Mouse (Mus musculus): Measurements from ENCODE around the gene Pigf. TPM values are rescaled to one million over a fixed set of nuclear protein-coding genes. Genes with fewer than 3 reads are reported as not detected.

Gene Pigf
- polyA plus RNA-seq, 1 experiment from 2014 or later, result 42.3 TPM

GRCm38 (mm10) chr17:87057486-87058266 is 32.5 kb upstream of the Pigf start:
- Histone ChIP-seq H3K36me3 (ENCODE audit: control insufficient read depth, insufficient read depth, low read length) (no peaks in the 10 kb centered on the region), H3K27ac (ENCODE audit: low read depth, low read length) (no peak overlapping the region), H3K9ac (ENCODE audit: low read depth, low read length) (no peak overlapping the region), H3K27me3 (ENCODE audit: control insufficient read depth, insufficient read depth, low read length) (no peaks in the 10 kb centered on the region), H3K4me2 (replicated peaks; ENCODE audit: low read depth, low read length) (no peak overlapping the region), H3K4me1 (replicated peaks; ENCODE audit: control insufficient read depth, insufficient read depth, low read length) (no peaks in the 10 kb centered on the region), H3K4me3 (ENCODE audit: low read depth, low read length) (no peak overlapping the region), H3K9me3 (ENCODE audit: control insufficient read depth, low read length) (no peaks in the 10 kb centered on the region)
- WGBS, result 60% methylated on average over 8 of the region's 8 CpGs
- DNase-seq (ENCODE audit: low spot score) (no peak), ATAC-seq (ENCODE audit: low FRiP score) (no peak)

- H3K27ac ChIP-seq (ENCODE audit: low read depth, low read length), result no peak overlapping the region
- no peaks in the 10 kb centered on the region for H3K9me3 ChIP-seq (ENCODE audit: control insufficient read depth, low read length)
- ATAC-seq (ENCODE audit: low FRiP score), result no peak
- no peak for DNase-seq (ENCODE audit: low spot score)
- 91% methylated on average over 7 of the region's 7 CpGs for WGBS
- no peaks in the 10 kb centered on the region for H3K36me3 ChIP-seq (ENCODE audit: control insufficient read depth, insufficient read depth, low read length)
- H3K4me1 ChIP-seq (replicated peaks; ENCODE audit: control insufficient read depth, insufficient read depth, low read length), result no peaks in the 10 kb centered on the region
- H3K27me3 ChIP-seq (ENCODE audit: control insufficient read depth, insufficient read depth, low read length), result no peaks in the 10 kb centered on the region
- H3K4me2 ChIP-seq (replicated peaks; ENCODE audit: low read depth, low read length), result no peak overlapping the region
- H3K4me3 ChIP-seq (ENCODE audit: low read depth, low read length), result no peak overlapping the region
- H3K9ac ChIP-seq (ENCODE audit: low read depth, low read length), result no peak overlapping the region
These were observed 31.6 kb upstream of the Pigf start for GRCm38 (mm10) chr17:87056761-87057160.

GRCm38 (mm10) chr17:87055663-87056062 is 30.5 kb upstream of the Pigf start:
- WGBS, result 83% methylated on average over 1 of the region's 1 CpGs
- Histone ChIP-seq H3K9me3 (ENCODE audit: control insufficient read depth, low read length) (no peaks in the 10 kb centered on the region), H3K4me2 (replicated peaks; ENCODE audit: low read depth, low read length) (no peak overlapping the region), H3K36me3 (ENCODE audit: control insufficient read depth, insufficient read depth, low read length) (no peaks in the 10 kb centered on the region), H3K4me3 (ENCODE audit: low read depth, low read length) (no peak overlapping the region), H3K27me3 (ENCODE audit: control insufficient read depth, insufficient read depth, low read length) (no peaks in the 10 kb centered on the region), H3K4me1 (replicated peaks; ENCODE audit: control insufficient read depth, insufficient read depth, low read length) (no peaks in the 10 kb centered on the region), H3K9ac (ENCODE audit: low read depth, low read length) (no peak overlapping the region), H3K27ac (ENCODE audit: low read depth, low read length) (no peak overlapping the region)
- ATAC-seq (ENCODE audit: low FRiP score) (no peak), DNase-seq (ENCODE audit: low spot score) (no peak)

GRCm38 (mm10) chr17:87055051-87055459 is 29.8 kb upstream of the Pigf start:
- H3K4me3 ChIP-seq (ENCODE audit: low read depth, low read length), result no peak overlapping the region
- H3K9ac ChIP-seq (ENCODE audit: low read depth, low read length), result no peak overlapping the region
- H3K4me2 ChIP-seq (replicated peaks; ENCODE audit: low read depth, low read length), result no peak overlapping the region
- ATAC-seq (ENCODE audit: low FRiP score), result no peak
- no peaks in the 10 kb centered on the region for H3K9me3 ChIP-seq (ENCODE audit: control insufficient read depth, low read length)
- no peaks in the 10 kb centered on the region for H3K4me1 ChIP-seq (replicated peaks; ENCODE audit: control insufficient read depth, insufficient read depth, low read length)
- H3K27ac ChIP-seq (ENCODE audit: low read depth, low read length), result no peak overlapping the region
- no peak for DNase-seq (ENCODE audit: low spot score)
- WGBS, result 66% methylated on average over 5 of the region's 5 CpGs
- H3K27me3 ChIP-seq (ENCODE audit: control insufficient read depth, insufficient read depth, low read length), result no peaks in the 10 kb centered on the region
- H3K36me3 ChIP-seq (ENCODE audit: control insufficient read depth, insufficient read depth, low read length), result no peaks in the 10 kb centered on the region

GRCm38 (mm10) chr17:87053921-87054320 is 28.7 kb upstream of the Pigf start:
- no peak for ATAC-seq (ENCODE audit: low FRiP score)
- Histone ChIP-seq H3K27me3 (ENCODE audit: control insufficient read depth, insufficient read depth, low read length) (no peaks in the 10 kb centered on the region), H3K4me2 (replicated peaks; ENCODE audit: low read depth, low read length) (no peak overlapping the region), H3K27ac (ENCODE audit: low read depth, low read length) (no peak overlapping the region), H3K4me1 (replicated peaks; ENCODE audit: control insufficient read depth, insufficient read depth, low read length) (no peaks in the 10 kb centered on the region), H3K9ac (ENCODE audit: low read depth, low read length) (no peak overlapping the region), H3K36me3 (ENCODE audit: control insufficient read depth, insufficient read depth, low read length) (no peaks in the 10 kb centered on the region), H3K9me3 (ENCODE audit: control insufficient read depth, low read length) (no peaks in the 10 kb centered on the region), H3K4me3 (ENCODE audit: low read depth, low read length) (no peak overlapping the region)
- no peak for DNase-seq (ENCODE audit: low spot score)
- WGBS, result 75% methylated on average over 5 of the region's 5 CpGs

GRCm38 (mm10) chr17:87052432-87052831 is 27.2 kb upstream of the Pigf start:
- Histone ChIP-seq H3K36me3 (ENCODE audit: control insufficient read depth, insufficient read depth, low read length) (no peaks in the 10 kb centered on the region), H3K9me3 (ENCODE audit: control insufficient read depth, low read length) (no peaks in the 10 kb centered on the region), H3K4me2 (replicated peaks; ENCODE audit: low read depth, low read length) (no peak overlapping the region), H3K4me3 (ENCODE audit: low read depth, low read length) (no peak overlapping the region), H3K9ac (ENCODE audit: low read depth, low read length) (no peak overlapping the region), H3K27me3 (ENCODE audit: control insufficient read depth, insufficient read depth, low read length) (no peaks in the 10 kb centered on the region), H3K27ac (ENCODE audit: low read depth, low read length) (no peak overlapping the region), H3K4me1 (replicated peaks; ENCODE audit: control insufficient read depth, insufficient read depth, low read length) (no peaks in the 10 kb centered on the region)
- DNase-seq (ENCODE audit: low spot score) (no peak), ATAC-seq (ENCODE audit: low FRiP score) (no peak)
- 80% methylated on average over 1 of the region's 1 CpGs for WGBS

GRCm38 (mm10) chr17:87051652-87052051 is 26.4 kb upstream of the Pigf start:
- H3K9ac ChIP-seq (ENCODE audit: low read depth, low read length), result no peak overlapping the region
- no peak overlapping the region for H3K4me3 ChIP-seq (ENCODE audit: low read depth, low read length)
- H3K27ac ChIP-seq (ENCODE audit: low read depth, low read length), result no peak overlapping the region
- ATAC-seq (ENCODE audit: low FRiP score) (no peak), DNase-seq (ENCODE audit: low spot score) (no peak)
- H3K4me2 ChIP-seq (replicated peaks; ENCODE audit: low read depth, low read length), result no peak overlapping the region
- WGBS, result 84% methylated on average over 1 of the region's 1 CpGs
- H3K4me1 ChIP-seq (replicated peaks; ENCODE audit: control insufficient read depth, insufficient read depth, low read length), result no peaks in the 10 kb centered on the region
- no peaks in the 10 kb centered on the region for H3K36me3 ChIP-seq (ENCODE audit: control insufficient read depth, insufficient read depth, low read length)
- no peaks in the 10 kb centered on the region for H3K9me3 ChIP-seq (ENCODE audit: control insufficient read depth, low read length)
- no peaks in the 10 kb centered on the region for H3K27me3 ChIP-seq (ENCODE audit: control insufficient read depth, insufficient read depth, low read length)

- Histone ChIP-seq H3K36me3 (ENCODE audit: control insufficient read depth, insufficient read depth, low read length) (no peaks in the 10 kb centered on the region), H3K27ac (ENCODE audit: low read depth, low read length) (no peak overlapping the region), H3K27me3 (ENCODE audit: control insufficient read depth, insufficient read depth, low read length) (no peaks in the 10 kb centered on the region), H3K4me2 (replicated peaks; ENCODE audit: low read depth, low read length) (no peak overlapping the region), H3K9ac (ENCODE audit: low read depth, low read length) (no peak overlapping the region), H3K4me1 (replicated peaks; ENCODE audit: control insufficient read depth, insufficient read depth, low read length) (no peaks in the 10 kb centered on the region), H3K9me3 (ENCODE audit: control insufficient read depth, low read length) (no peaks in the 10 kb centered on the region), H3K4me3 (ENCODE audit: low read depth, low read length) (no peak overlapping the region)
- 62% methylated on average over 9 of the region's 9 CpGs for WGBS
- ATAC-seq (ENCODE audit: low FRiP score) (no peak), DNase-seq (ENCODE audit: low spot score) (no peak)
These were observed 25.4 kb upstream of the Pigf start for GRCm38 (mm10) chr17:87050469-87051175.

GRCm38 (mm10) chr17:87049696-87050095 is 24.5 kb upstream of the Pigf start:
- Histone ChIP-seq H3K4me3 (ENCODE audit: low read depth, low read length) (no peak overlapping the region), H3K36me3 (ENCODE audit: control insufficient read depth, insufficient read depth, low read length) (no peaks in the 10 kb centered on the region), H3K27ac (ENCODE audit: low read depth, low read length) (no peak overlapping the region), H3K9me3 (ENCODE audit: control insufficient read depth, low read length) (no peaks in the 10 kb centered on the region), H3K4me2 (replicated peaks; ENCODE audit: low read depth, low read length) (no peak overlapping the region), H3K27me3 (ENCODE audit: control insufficient read depth, insufficient read depth, low read length) (no peaks in the 10 kb centered on the region), H3K9ac (ENCODE audit: low read depth, low read length) (no peak overlapping the region), H3K4me1 (replicated peaks; ENCODE audit: control insufficient read depth, insufficient read depth, low read length) (no peaks in the 10 kb centered on the region)
- DNase-seq (ENCODE audit: low spot score) (no peak), ATAC-seq (ENCODE audit: low FRiP score) (no peak)
- WGBS, result 67% methylated on average over 5 of the region's 5 CpGs
